Mouse (Mus musculus) lung, embryonic 15.5 days (tissue): ENCODE data around the gene Cadm4. TPM values are rescaled to one million over a fixed set of nuclear protein-coding genes. Genes with fewer than 3 reads are reported as not detected.
"Not testable (repeated sequence)": the region's sequence is repeated elsewhere in the genome, so short reads cannot be mapped to it uniquely, and the experiment has no call there.

Experiments used
- ATAC-seq: fragments of 200-750 bp; cut with Nextera tagmentation; 2 replicates; pipeline ENCODE4 v1.8.0; 2017; ENCODE audit warnings: moderate number of reproducible peaks, borderline replicate concordance; ENCODE audit not compliant: low FRiP score, low TSS enrichment; ENCODE audit errors: extremely low read depth
- H3K27ac ChIP-seq: fragments of 300-500 bp; sonication (generic); 2 replicates; pipeline ENCODE4 v1.5.1; 2015; ENCODE audit warnings: moderate library complexity, mild to moderate bottlenecking, inconsistent platforms
- H3K27me3 ChIP-seq: fragments of 300-500 bp; sonication (generic); 2 replicates; pipeline ENCODE4 v1.6.1; 2015; ENCODE audit warnings: inconsistent platforms
- H3K36me3 ChIP-seq: fragments of 300-500 bp; sonication (generic); 2 replicates; pipeline ENCODE4 v1.6.1; 2015; ENCODE audit warnings: inconsistent platforms
- H3K4me1 ChIP-seq: fragments of 300-500 bp; sonication (generic); 2 replicates; pipeline ENCODE4 v1.6.1; 2015; ENCODE audit warnings: inconsistent platforms
- H3K4me2 ChIP-seq: fragments of 300-500 bp; sonication (generic); 2 replicates; pipeline ENCODE4 v1.6.1; 2015; ENCODE audit warnings: inconsistent platforms, mild to moderate bottlenecking, moderate library complexity
- H3K4me3 ChIP-seq: fragments of 300-500 bp; sonication (generic); 2 replicates; pipeline ENCODE4 v1.5.1; 2015; ENCODE audit warnings: mild to moderate bottlenecking, inconsistent platforms
- H3K9ac ChIP-seq: fragments of 300-500 bp; sonication (generic); 2 replicates; pipeline ENCODE4 v1.6.1; 2015; ENCODE audit warnings: inconsistent platforms
- H3K9me3 ChIP-seq: fragments of 300-500 bp; sonication (generic); 2 replicates; pipeline ENCODE4 v1.6.1; 2016; ENCODE audit warnings: inconsistent platforms
- WGBS: fragments of 180-500 bp; shearing (Covaris S2); methylation state at CpG from one replicate; pipeline ENCODE4 v1.1.7; 2015; 5-methylcytosine and 5-hydroxymethylcytosine counted together
- polyA plus RNA-seq: library from polyadenylated mRNA; unstranded; fragments of >200 nt; fragmentation: Nextera tagmentation; extraction: Ambion mirVana; gene quantifications from 2 replicates; pipeline ENCODE4 v1.2.1, GENCODE M21; 2015

Cadm4 gene
- polyA plus RNA-seq, 1 experiment from 2014 or later, result 3.5 TPM

- H3K4me2 ChIP-seq, result peak overlapping the region; percentile 93
- H3K4me1 ChIP-seq, result peaks cover 11% of the 10 kb centered on the region
- peak overlapping the region; percentile 26 for H3K9ac ChIP-seq
- H3K9me3 ChIP-seq, result no peaks in the 10 kb centered on the region
- peak overlapping the region; percentile 60 for H3K4me3 ChIP-seq
- no peak overlapping the region for H3K27ac ChIP-seq
- WGBS, result 3% methylated on average over 15 of the region's 38 CpGs
- ATAC-seq, result no peak; the same call in 1 of the 2 replicates
- peaks cover 53% of the 10 kb centered on the region for H3K27me3 ChIP-seq
- no peaks in the 10 kb centered on the region for H3K36me3 ChIP-seq
These were observed 591 bp downstream of the Cadm4 start for GRCm38 (mm10) chr7:24482208-24483020.

GRCm38 (mm10) chr7:24483291-24483690 is 1.5 kb downstream of the Cadm4 start:
- WGBS, result 43% methylated on average over 6 of the region's 6 CpGs
- H3K9ac ChIP-seq, H3K4me3 ChIP-seq, H3K36me3 ChIP-seq, ATAC-seq, H3K9me3 ChIP-seq, H3K27ac ChIP-seq, H3K4me2 ChIP-seq: not testable (repeated sequence)
- Histone ChIP-seq H3K27me3 (peaks cover 53% of the 10 kb centered on the region), H3K4me1 (peaks cover 11% of the 10 kb centered on the region)

DNA sequence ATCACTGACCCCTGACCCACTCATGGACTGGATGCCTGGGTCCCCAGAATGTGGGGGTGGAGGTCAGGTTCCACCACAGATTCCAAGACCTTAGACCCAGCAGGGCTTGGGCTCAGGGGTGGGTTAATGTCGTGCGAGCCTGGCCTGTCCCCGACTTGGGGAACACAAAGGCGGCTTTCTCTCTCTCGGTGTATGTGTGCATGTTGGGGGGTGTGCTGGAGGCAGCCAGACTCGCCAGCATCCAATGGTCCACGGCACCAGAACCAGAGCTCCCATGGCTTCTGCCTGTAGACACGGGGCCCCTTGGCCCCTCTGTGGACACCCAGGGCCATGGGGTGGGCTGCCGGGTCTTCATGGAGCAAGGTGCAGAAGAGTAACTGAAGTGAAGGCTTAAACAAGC is 3.7 kb downstream of the Cadm4 start:
- Histone ChIP-seq H3K4me1 (peaks cover 11% of the 10 kb centered on the region), H3K36me3 (no peaks in the 10 kb centered on the region), H3K9ac (no peak overlapping the region), H3K9me3 (no peaks in the 10 kb centered on the region), H3K27me3 (peaks cover 48% of the 10 kb centered on the region), H3K4me3 (no peak overlapping the region), H3K4me2 (no peak overlapping the region), H3K27ac (no peak overlapping the region)
- no peak for ATAC-seq
- WGBS, result 76% methylated on average over 9 of the region's 9 CpGs

DNA sequence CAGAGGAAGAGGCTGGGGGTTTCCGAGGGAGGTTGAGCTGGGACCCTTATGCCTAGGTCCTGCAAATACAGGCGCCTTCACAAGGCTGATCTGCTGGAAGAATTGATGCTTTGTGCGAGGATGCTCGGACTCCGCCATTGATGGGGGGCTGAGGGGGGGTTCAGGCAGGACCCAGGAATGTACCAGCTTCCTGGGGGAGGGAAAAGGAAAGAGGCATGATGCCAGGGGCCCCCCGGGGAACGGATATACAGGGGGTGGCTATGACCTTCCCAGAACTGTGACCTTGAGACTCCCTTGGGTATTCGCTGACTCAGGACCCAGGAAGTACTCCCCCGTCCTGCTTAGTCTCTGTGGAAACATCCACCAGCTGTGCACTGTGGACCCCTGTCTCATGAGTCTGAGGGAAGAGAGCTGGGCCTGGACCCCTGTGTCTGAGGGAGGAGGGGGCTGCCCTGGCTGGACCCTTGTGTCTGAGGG is 4.9 kb downstream of the Cadm4 start:
- 38% methylated on average over 9 of the region's 9 CpGs for WGBS
- Histone ChIP-seq H3K36me3 (no peaks in the 10 kb centered on the region), H3K27me3 (peaks cover 36% of the 10 kb centered on the region), H3K27ac (no peak overlapping the region), H3K4me2 (no peak overlapping the region), H3K4me3 (no peak overlapping the region), H3K4me1 (peaks cover under 1% of the 10 kb centered on the region), H3K9me3 (no peaks in the 10 kb centered on the region), H3K9ac (no peak overlapping the region)
- ATAC-seq, result no peak

- no peak for ATAC-seq
- no peaks in the 10 kb centered on the region for H3K9me3 ChIP-seq
- 39% methylated on average over 3 of the region's 3 CpGs for WGBS
These were observed 5.6 kb downstream of the Cadm4 start for GRCm38 (mm10) chr7:24487403-24487802.

DNA sequence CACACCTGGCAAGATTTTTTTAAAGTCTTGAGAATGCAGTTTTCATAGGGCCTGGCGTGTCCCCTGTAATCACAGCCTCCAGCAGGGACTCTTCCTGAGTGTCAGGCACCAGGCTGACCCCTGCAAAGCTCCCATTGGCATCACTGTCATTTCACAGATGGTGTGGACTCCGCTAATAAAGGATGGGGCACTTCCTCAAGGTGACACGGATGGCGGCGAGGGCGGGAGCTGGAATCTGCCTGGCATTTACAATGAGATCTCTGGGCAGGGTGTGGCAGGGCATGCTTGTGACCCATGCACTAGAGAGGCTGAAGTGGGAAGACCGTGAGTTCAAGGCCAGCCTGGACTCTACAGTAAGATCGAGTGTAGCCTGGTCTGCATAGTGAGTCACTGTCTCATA is 6.5 kb downstream of the Cadm4 start:
- no peak for ATAC-seq
- H3K36me3 ChIP-seq, result no peaks in the 10 kb centered on the region
- no peaks in the 10 kb centered on the region for H3K9me3 ChIP-seq
- H3K9ac ChIP-seq, result no peak overlapping the region
- no peak overlapping the region for H3K4me2 ChIP-seq
- H3K4me1 ChIP-seq, result no peaks in the 10 kb centered on the region
- H3K27me3 ChIP-seq, result peaks cover 21% of the 10 kb centered on the region; the same call in 1 of the 2 replicates
- no peak overlapping the region for H3K27ac ChIP-seq
- H3K4me3 ChIP-seq, result no peak overlapping the region
- 84% methylated on average over 8 of the region's 8 CpGs for WGBS

More at GRCm38 (mm10) chr7:24487403-24487802, 5.6 kb downstream of the Cadm4 start:
- Histone ChIP-seq H3K27ac (no peak overlapping the region), H3K27me3 (peaks cover 29% of the 10 kb centered on the region), H3K4me2 (no peak overlapping the region), H3K4me1 (no peaks in the 10 kb centered on the region), H3K36me3 (no peaks in the 10 kb centered on the region), H3K4me3 (no peak overlapping the region), H3K9ac (no peak overlapping the region)

GRCm38 (mm10) chr7:24499856-24500577 is 18.2 kb downstream of the Cadm4 start:
- 10% methylated on average over 43 of the region's 43 CpGs for WGBS
- Histone ChIP-seq H3K9me3 (0 out of 2 replicates have a peak, but pooled peaks cover 3% of the 10 kb centered on the region), H3K27me3 (peaks cover 60% of the 10 kb centered on the region), H3K4me3 (peak overlapping the region; percentile 30), H3K27ac (no peak overlapping the region), H3K36me3 (no peaks in the 10 kb centered on the region), H3K9ac (no peak overlapping the region), H3K4me2 (peak overlapping the region; percentile 51), H3K4me1 (peaks cover 22% of the 10 kb centered on the region)
- ATAC-seq, result peak; percentile 48; the same call in 1 of the 2 replicates

GRCm38 (mm10) chr7:24500929-24501328 is 19.1 kb downstream of the Cadm4 start:
- H3K4me1 ChIP-seq, result peaks cover 29% of the 10 kb centered on the region
- no peak for ATAC-seq
- H3K4me3 ChIP-seq, result no peak overlapping the region
- no peak overlapping the region for H3K4me2 ChIP-seq
- H3K9me3 ChIP-seq, result 0 out of 2 replicates have a peak, but pooled peaks cover 3% of the 10 kb centered on the region
- H3K36me3 ChIP-seq, result no peaks in the 10 kb centered on the region
- WGBS, result 27% methylated on average over 7 of the region's 7 CpGs
- no peak overlapping the region for H3K27ac ChIP-seq
- no peak overlapping the region for H3K9ac ChIP-seq
- peaks cover 60% of the 10 kb centered on the region for H3K27me3 ChIP-seq

- H3K36me3 ChIP-seq, result no peaks in the 10 kb centered on the region
- H3K9me3 ChIP-seq, result 0 out of 2 replicates have a peak, but pooled peaks cover 3% of the 10 kb centered on the region
- peaks cover 60% of the 10 kb centered on the region for H3K27me3 ChIP-seq
- H3K9ac ChIP-seq, result no peak overlapping the region
- no peak overlapping the region for H3K4me2 ChIP-seq
- WGBS, result 42% methylated on average over 21 of the region's 21 CpGs
- no peak overlapping the region for H3K27ac ChIP-seq
- peaks cover 32% of the 10 kb centered on the region for H3K4me1 ChIP-seq
- H3K4me3 ChIP-seq, result no peak overlapping the region
- ATAC-seq, result no peak
These were observed 19.7 kb downstream of the Cadm4 start for GRCm38 (mm10) chr7:24501492-24501891.

DNA sequence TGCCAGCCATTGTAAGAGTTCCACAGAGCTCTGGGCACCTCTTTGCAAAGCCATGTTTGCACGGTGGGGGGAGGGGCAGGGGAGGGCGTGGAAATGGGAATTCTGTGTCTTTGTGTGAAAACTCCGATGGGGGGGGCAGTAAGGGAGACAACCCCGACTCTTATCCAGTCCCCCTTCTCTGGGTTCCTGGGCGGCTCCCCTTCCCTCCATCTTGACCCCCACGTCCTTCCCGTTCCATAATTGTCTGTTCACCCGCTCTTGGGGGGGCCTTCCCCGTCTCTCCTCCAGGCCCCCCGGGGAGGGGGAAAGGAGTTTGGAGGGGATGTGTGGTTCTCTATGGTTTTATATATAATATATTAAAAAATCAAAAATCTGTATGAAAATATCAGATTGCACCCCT is 22.2 kb downstream of the Cadm4 start:
- H3K4me2 ChIP-seq, result peak overlapping the region; percentile 27; the same call in 1 of the 2 replicates
- H3K27me3 ChIP-seq, result peaks cover 43% of the 10 kb centered on the region
- ATAC-seq, result no peak
- H3K4me3 ChIP-seq, result no peak overlapping the region
- H3K4me1 ChIP-seq, result peaks cover 43% of the 10 kb centered on the region
- no peak overlapping the region for H3K9ac ChIP-seq
- 11% methylated on average over 9 of the region's 10 CpGs for WGBS
- H3K9me3 ChIP-seq, result 0 out of 2 replicates have a peak, but pooled peaks cover 3% of the 10 kb centered on the region
- H3K27ac ChIP-seq, result no peak overlapping the region
- no peaks in the 10 kb centered on the region for H3K36me3 ChIP-seq

DNA sequence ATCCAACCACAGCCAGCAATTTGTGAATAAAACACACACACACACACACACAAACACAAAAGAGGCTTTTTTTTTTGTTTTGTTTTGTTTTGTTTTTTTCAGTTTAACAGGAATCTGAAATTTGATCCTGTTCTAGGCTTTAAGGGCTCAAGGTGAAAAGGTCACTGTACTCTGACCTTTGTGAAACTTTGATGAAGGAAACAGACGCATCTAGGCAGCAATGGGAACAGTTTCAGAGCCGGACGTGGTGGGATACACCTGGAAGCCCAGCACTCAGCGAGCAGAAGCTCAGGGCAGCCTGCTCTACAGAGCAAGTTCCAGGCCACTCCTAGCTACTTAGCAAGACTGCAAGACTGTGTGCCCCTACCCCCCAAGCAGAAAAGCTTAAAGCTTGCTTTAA is 23.0 kb downstream of the Cadm4 start:
- H3K27me3 ChIP-seq, result peaks cover 34% of the 10 kb centered on the region
- 0 out of 2 replicates have a peak, but pooled peaks cover 3% of the 10 kb centered on the region for H3K9me3 ChIP-seq
- no peak overlapping the region for H3K9ac ChIP-seq
- H3K4me3 ChIP-seq, result no peak overlapping the region
- no peaks in the 10 kb centered on the region for H3K36me3 ChIP-seq
- no peak overlapping the region for H3K27ac ChIP-seq
- H3K4me2 ChIP-seq, result no peak overlapping the region
- H3K4me1 ChIP-seq, result peaks cover 40% of the 10 kb centered on the region
- ATAC-seq, result no peak
- 15% methylated on average over 4 of the region's 4 CpGs for WGBS
